ENCODE assay signal across 8 mouse cellular contexts in genomic region chr10:26372940-26373931, GRCm38 (mm10). TPM values are rescaled to one million over a fixed set of nuclear protein-coding genes. Genes with fewer than 3 reads are reported as not detected.
A peak's percentile ranks its signal among the peaks of the same experiment; 100 is the strongest.
DNase-seq lines count a peak whose midpoint lies in the region; ATAC-seq and TF ChIP-seq lines count a peak whose summit lies in the region.

No protein-coding gene starts in this region.

- peak overlapping the region; percentile 85 for H3K27ac ChIP-seq in gastrocnemius, adult 2 months
- peak overlapping the region; percentile 94; the same call in 1 of the 2 replicates for H3K27ac ChIP-seq in hindbrain, embryonic 16.5 days (ENCODE audit: low read depth, low read length)

- peak overlapping the region; percentile 85 for H3K9ac ChIP-seq in hindbrain, embryonic 16.5 days (ENCODE audit: low read depth, low read length)

- intact Hi-C loops in gastrocnemius, adult 2 months (cut with DNase I), result loop anchor here (5.0 to 10.0 kb wide), 4 partner anchors 122 to 622 kb away; no protein-coding TSS in a partner anchor

- H3K4me1 ChIP-seq in hindbrain, embryonic 16.5 days (ENCODE audit: control insufficient read depth, insufficient read depth, low read depth, low read length), result peaks cover 11% of the 10 kb centered on the region

- H3K9me3 ChIP-seq in hindbrain, embryonic 16.5 days (ENCODE audit: control insufficient read depth, low read length), result no peaks in the 10 kb centered on the region

- H3K4me3 ChIP-seq in gastrocnemius, adult 2 months, result peak overlapping the region; percentile 90
- peak overlapping the region; percentile 69 for H3K4me3 ChIP-seq in hindbrain, embryonic 16.5 days (ENCODE audit: low read length)

- WGBS in hindbrain, embryonic 16.5 days, result under 1% methylated on average over 51 of the region's 51 CpGs

- peak overlapping the region; percentile 99 for H3K4me2 ChIP-seq in hindbrain, embryonic 16.5 days (ENCODE audit: low read length)

- DNase-seq in T-cell, adult 2 months (ENCODE audit: low spot score), result peak; percentile 88
- peak; percentile 60 to 74 for DNase-seq in cerebellum, postnatal 36 days
- DNase-seq in gastrocnemius, adult 2 months, result peak; percentile 80
- DNase-seq in left cerebral cortex, adult 11 months (ENCODE audit: low spot score), result peak; percentile 76
- peak; percentile 96 for DNase-seq in lung, postnatal 36 days
- peak; percentile 91 for DNase-seq in retina, embryonic 14.5 days (ENCODE audit: low spot score)
- peak; percentile 79 for DNase-seq in thymus, postnatal 36 days

- peak; percentile 9; the same call in 1 of the 2 replicates for ATAC-seq in hindbrain, embryonic 16.5 days

- H3K36me3 ChIP-seq in hindbrain, embryonic 16.5 days (ENCODE audit: control insufficient read depth, insufficient read depth, low read length), result no peaks in the 10 kb centered on the region

- peak; percentile 82 for TF ChIP-seq CTCF in gastrocnemius, adult 2 months (IDR thresholded peaks at IDR 0.05)

- H3K27me3 ChIP-seq in hindbrain, embryonic 16.5 days (replicated peaks; ENCODE audit: control insufficient read depth, insufficient read depth, low read length), result no peaks in the 10 kb centered on the region

RNA-seq across cellular contexts. Expression of gene L3mbtl3, which starts 2.5 kb away (rescaled TPM):
- total RNA-seq in gastrocnemius, adult 2 months (2021), result 1 to 10 TPM; 4.6 to 8.0 TPM
- 24.5 and 25.6 TPM in 2 replicates for polyA plus RNA-seq in hindbrain, embryonic 16.5 days (2015; fragmentation: Nextera tagmentation; extraction: Ambion mirVana)

Comparison
In these comparisons a context has a peak if more than half of its experiments do, and no peak if none do; other contexts are left out.
1. Peak in every context shown above with its lines: DNase-seq, ATAC-seq, H3K4me3 ChIP-seq and H3K27ac ChIP-seq.